Mouse (Mus musculus): ENCODE data around the gene Lipc. TPM values are rescaled to one million over a fixed set of nuclear protein-coding genes. Genes with fewer than 3 reads are reported as not detected.

Lipc gene
- polyA plus RNA-seq, 1 experiment from 2014 or later = not detected

- 88% methylated on average over 8 of the region's 8 CpGs for WGBS
- Histone ChIP-seq H3K27ac (no peak overlapping the region), H3K4me1 (no peaks in the 10 kb centered on the region), H3K9ac (no peak overlapping the region), H3K4me2 (no peak overlapping the region), H3K27me3 (no peaks in the 10 kb centered on the region), H3K9me3 (no peaks in the 10 kb centered on the region), H3K36me3 (replicated peaks) (no peaks in the 10 kb centered on the region), H3K4me3 (replicated peaks) (no peak overlapping the region)
- no peak for ATAC-seq (ENCODE audit: low FRiP score)
These were observed 2.7 kb downstream of the Lipc start for GRCm38 (mm10) chr9:70949336-70949735.

- Histone ChIP-seq H3K4me3 (replicated peaks) (no peak overlapping the region), H3K27me3 (no peaks in the 10 kb centered on the region), H3K4me1 (no peaks in the 10 kb centered on the region), H3K9me3 (no peaks in the 10 kb centered on the region), H3K27ac (no peak overlapping the region), H3K4me2 (no peak overlapping the region), H3K36me3 (replicated peaks) (no peaks in the 10 kb centered on the region), H3K9ac (no peak overlapping the region)
- 86% methylated on average over 5 of the region's 5 CpGs for WGBS
- no peak for ATAC-seq (ENCODE audit: low FRiP score)
These were observed 4.7 kb downstream of the Lipc start for GRCm38 (mm10) chr9:70947312-70947711.

DNA sequence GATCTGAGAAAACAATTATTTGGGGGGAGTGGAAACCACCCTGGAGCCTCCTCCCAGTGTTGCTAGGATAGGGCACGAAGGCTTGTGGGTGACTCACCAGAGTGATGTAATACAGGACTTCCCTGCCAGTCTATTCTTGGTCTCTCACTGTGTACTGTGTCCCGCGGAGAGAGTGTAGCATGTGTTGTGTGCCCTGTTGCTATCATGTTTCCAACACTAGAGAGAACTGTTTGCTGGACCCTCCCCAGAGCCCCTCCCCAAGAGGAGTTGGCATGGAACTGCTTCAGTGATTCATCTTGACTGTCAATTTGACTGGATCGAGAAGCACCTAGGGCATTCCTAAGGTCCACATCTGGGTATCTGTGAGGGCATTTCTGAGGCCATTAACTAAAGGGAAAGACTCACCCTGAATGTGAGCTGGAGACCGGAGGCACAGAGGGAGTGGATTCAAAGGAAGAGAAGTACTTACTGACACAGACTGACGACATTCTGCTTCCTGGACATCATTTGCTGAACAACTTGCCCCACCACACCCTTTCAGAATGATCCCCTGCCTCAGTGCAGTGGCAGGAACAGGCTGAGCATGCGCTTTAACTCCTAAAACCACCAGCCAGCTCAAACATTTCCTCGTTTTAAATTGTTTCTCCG lies 9.2 kb downstream of the Lipc start:
- no peak for ATAC-seq (ENCODE audit: low FRiP score)
- H3K27ac ChIP-seq = no peak overlapping the region
- H3K4me2 ChIP-seq = no peak overlapping the region
- H3K36me3 ChIP-seq (replicated peaks) = no peaks in the 10 kb centered on the region
- 84% methylated on average over 9 of the region's 9 CpGs for WGBS
- H3K4me1 ChIP-seq = no peaks in the 10 kb centered on the region
- no peak overlapping the region for H3K4me3 ChIP-seq (replicated peaks)
- no peak overlapping the region for H3K9ac ChIP-seq
- no peaks in the 10 kb centered on the region for H3K9me3 ChIP-seq
- H3K27me3 ChIP-seq = no peaks in the 10 kb centered on the region

- Histone ChIP-seq H3K4me3 (replicated peaks) (no peak overlapping the region), H3K4me2 (no peak overlapping the region), H3K27me3 (no peaks in the 10 kb centered on the region), H3K9me3 (no peaks in the 10 kb centered on the region), H3K27ac (no peak overlapping the region), H3K36me3 (replicated peaks) (no peaks in the 10 kb centered on the region), H3K9ac (no peak overlapping the region), H3K4me1 (no peaks in the 10 kb centered on the region)
- ATAC-seq (ENCODE audit: low FRiP score) = no peak
- WGBS = 90% methylated on average over 8 of the region's 8 CpGs
These were observed 12.1 kb downstream of the Lipc start for GRCm38 (mm10) chr9:70939752-70940501.

GRCm38 (mm10) chr9:70938850-70939249 lies 13.2 kb downstream of the Lipc start:
- WGBS = 63% methylated on average over 2 of the region's 2 CpGs
- no peak overlapping the region for H3K4me2 ChIP-seq
- ATAC-seq (ENCODE audit: low FRiP score) = no peak

GRCm38 (mm10) chr9:70938134-70938533 lies 13.9 kb downstream of the Lipc start:
- no peaks in the 10 kb centered on the region for H3K9me3 ChIP-seq
- ATAC-seq (ENCODE audit: low FRiP score) = no peak
- H3K27me3 ChIP-seq = no peaks in the 10 kb centered on the region
- 91% methylated on average over 6 of the region's 6 CpGs for WGBS
- H3K9ac ChIP-seq = no peak overlapping the region
- no peaks in the 10 kb centered on the region for H3K36me3 ChIP-seq (replicated peaks)
- H3K4me3 ChIP-seq (replicated peaks) = no peak overlapping the region
- no peaks in the 10 kb centered on the region for H3K4me1 ChIP-seq
- no peak overlapping the region for H3K27ac ChIP-seq
- H3K4me2 ChIP-seq = no peak overlapping the region

More at GRCm38 (mm10) chr9:70938850-70939249, 13.2 kb downstream of the Lipc start:
- H3K4me1 ChIP-seq = no peaks in the 10 kb centered on the region
- H3K4me3 ChIP-seq (replicated peaks) = no peak overlapping the region
- no peaks in the 10 kb centered on the region for H3K27me3 ChIP-seq
- H3K9me3 ChIP-seq = no peaks in the 10 kb centered on the region
- no peak overlapping the region for H3K27ac ChIP-seq
- H3K9ac ChIP-seq = no peak overlapping the region
- H3K36me3 ChIP-seq (replicated peaks) = no peaks in the 10 kb centered on the region

- Histone ChIP-seq H3K36me3 (replicated peaks) (no peaks in the 10 kb centered on the region), H3K4me2 (no peak overlapping the region), H3K9ac (no peak overlapping the region), H3K4me3 (replicated peaks) (no peak overlapping the region), H3K27ac (no peak overlapping the region), H3K27me3 (no peaks in the 10 kb centered on the region), H3K4me1 (no peaks in the 10 kb centered on the region), H3K9me3 (no peaks in the 10 kb centered on the region)
- no peak for ATAC-seq (ENCODE audit: low FRiP score)
- WGBS = 68% methylated on average over 8 of the region's 8 CpGs
These were observed 17.3 kb downstream of the Lipc start for GRCm38 (mm10) chr9:70934587-70935295.

DNA sequence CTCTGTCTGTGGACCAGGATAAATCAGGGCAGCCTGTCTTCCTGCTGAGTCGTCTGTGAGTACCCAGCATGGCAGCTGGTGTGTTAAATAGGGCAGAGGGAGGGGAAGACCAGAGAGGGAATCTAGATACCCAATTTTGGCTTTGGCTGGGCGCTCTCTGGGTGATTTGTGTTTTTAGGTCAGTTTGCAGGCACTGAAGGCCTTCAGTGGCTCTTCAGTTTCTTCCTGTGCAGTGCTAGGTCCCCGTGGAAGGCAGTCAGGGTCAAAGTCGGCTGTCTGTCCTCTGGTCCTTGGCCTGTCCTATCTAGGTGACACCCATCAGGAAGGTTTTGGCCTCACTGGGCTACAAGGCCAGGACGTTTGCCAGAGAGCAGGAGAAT lies 21.4 kb downstream of the Lipc start:
- Histone ChIP-seq H3K27me3 (no peaks in the 10 kb centered on the region), H3K4me2 (no peak overlapping the region), H3K4me3 (replicated peaks) (no peak overlapping the region), H3K36me3 (replicated peaks) (no peaks in the 10 kb centered on the region), H3K4me1 (no peaks in the 10 kb centered on the region), H3K9me3 (no peaks in the 10 kb centered on the region), H3K9ac (no peak overlapping the region), H3K27ac (no peak overlapping the region)
- no peak for ATAC-seq (ENCODE audit: low FRiP score)
- WGBS = 78% methylated on average over 5 of the region's 5 CpGs

GRCm38 (mm10) chr9:70929840-70930640 lies 22.0 kb downstream of the Lipc start:
- H3K9ac ChIP-seq = no peak overlapping the region
- H3K4me1 ChIP-seq = no peaks in the 10 kb centered on the region
- ATAC-seq (ENCODE audit: low FRiP score) = no peak
- no peaks in the 10 kb centered on the region for H3K27me3 ChIP-seq
- no peak overlapping the region for H3K27ac ChIP-seq
- H3K9me3 ChIP-seq = no peaks in the 10 kb centered on the region
- no peaks in the 10 kb centered on the region for H3K36me3 ChIP-seq (replicated peaks)
- H3K4me2 ChIP-seq = no peak overlapping the region
- no peak overlapping the region for H3K4me3 ChIP-seq (replicated peaks)
- 54% methylated on average over 15 of the region's 15 CpGs for whole genome bisulfite sequencing

GRCm38 (mm10) chr9:70928472-70928871 lies 23.6 kb downstream of the Lipc start:
- Histone ChIP-seq H3K36me3 (replicated peaks) (no peaks in the 10 kb centered on the region), H3K27me3 (no peaks in the 10 kb centered on the region), H3K9me3 (no peaks in the 10 kb centered on the region), H3K4me2 (no peak overlapping the region), H3K27ac (no peak overlapping the region), H3K4me3 (replicated peaks) (no peak overlapping the region), H3K9ac (no peak overlapping the region), H3K4me1 (no peaks in the 10 kb centered on the region)
- WGBS = 82% methylated on average over 1 of the region's 1 CpGs
- no peak for ATAC-seq (ENCODE audit: low FRiP score)

DNA sequence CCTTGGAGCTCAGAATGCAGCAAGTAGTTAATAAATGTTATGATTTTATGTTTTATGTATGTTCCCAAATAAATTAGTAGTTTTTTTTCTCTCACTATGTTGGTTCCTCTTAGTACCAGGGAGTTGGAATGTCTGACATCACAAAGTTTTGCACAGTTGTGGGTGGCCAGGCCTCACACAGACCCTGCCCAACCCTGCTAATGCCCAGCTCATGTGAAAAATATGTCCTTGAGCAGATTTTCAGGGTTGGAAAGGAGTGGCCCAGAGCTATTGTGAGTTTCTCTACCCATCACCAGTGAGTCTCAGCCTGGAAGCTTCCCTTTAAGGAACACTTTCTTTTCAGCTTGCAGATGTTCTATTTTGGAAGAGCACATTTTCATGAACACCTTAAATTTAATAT lies 24.3 kb downstream of the Lipc start:
- Histone ChIP-seq H3K27me3 (no peaks in the 10 kb centered on the region), H3K4me2 (no peak overlapping the region), H3K9ac (no peak overlapping the region), H3K9me3 (no peaks in the 10 kb centered on the region), H3K4me1 (no peaks in the 10 kb centered on the region), H3K4me3 (replicated peaks) (no peak overlapping the region), H3K27ac (no peak overlapping the region), H3K36me3 (replicated peaks) (no peaks in the 10 kb centered on the region)
- no peak for ATAC-seq (ENCODE audit: low FRiP score)

All from forebrain, embryonic 12.5 days (tissue).